Mouse (Mus musculus) bone marrow, adult 2 months (tissue): ENCODE results near the gene Gm20219.

Source experiments
- CTCF ChIP-seq: fragments of 200-500 bp; IDR thresholded peaks from 2 replicates; pipeline ENCODE4 v1.5.1; 2011; ENCODE audit warnings: low read length, control low read depth; ENCODE audit not compliant: control insufficient read depth, insufficient read depth
- POLR2A ChIP-seq: fragments of 200-500 bp; IDR thresholded peaks from 2 replicates; pipeline ENCODE4 v1.6.1; 2011; ENCODE audit warnings: low read depth, mild to moderate bottlenecking, control low read depth, low read length, borderline replicate concordance; ENCODE audit not compliant: control insufficient read depth

DNA sequence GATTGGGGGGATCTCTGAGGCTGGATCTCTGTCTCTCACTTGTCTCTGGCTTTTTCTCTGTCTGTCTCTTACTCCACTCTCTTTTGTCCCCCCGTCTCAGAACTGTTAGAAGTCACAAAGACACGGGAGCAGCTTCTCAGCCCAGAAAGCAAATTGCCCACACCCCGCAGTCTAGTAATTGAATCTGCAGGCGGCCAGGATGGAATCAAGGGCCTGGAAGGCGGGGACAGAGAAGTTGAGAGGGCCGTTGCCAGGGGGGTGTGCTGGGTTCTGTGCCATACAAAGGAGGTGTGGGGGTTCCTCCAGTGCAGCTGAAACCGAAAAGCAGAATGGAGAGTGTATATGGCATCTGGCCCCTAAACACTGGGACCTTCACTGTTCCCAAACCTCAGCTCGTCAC, 11.5 kb downstream of the Gm20219 start:
- TF ChIP-seq CTCF, result no peak
- TF ChIP-seq POLR2A, result no peak
